Mouse (Mus musculus) neural tube, embryonic 14.5 days (tissue): ENCODE results near the gene Pkdcc. TPM values are rescaled to one million over a fixed set of nuclear protein-coding genes. Genes with fewer than 3 reads are reported as not detected.

Source experiments
- ATAC-seq: fragments of 200-750 bp; cut with Nextera tagmentation; 2 replicates; pipeline ENCODE4 v1.8.0; 2017; ENCODE audit warnings: low read depth, mild to moderate bottlenecking, moderate TSS enrichment, moderate library complexity
- H3K27ac ChIP-seq: fragments of 300-500 bp; sonication (generic); 2 replicates; pipeline ENCODE4 v1.5.1; 2014; ENCODE audit warnings: low read depth, mild to moderate bottlenecking, control low read depth, low read length, moderate library complexity, mixed read lengths
- H3K27me3 ChIP-seq: fragments of 300-500 bp; sonication (generic); 2 replicates; pipeline ENCODE4 v1.6.1; 2014; ENCODE audit warnings: low read length; ENCODE audit not compliant: control insufficient read depth, insufficient read depth
- H3K36me3 ChIP-seq: fragments of 300-500 bp; sonication (generic); 2 replicates; pipeline ENCODE4 v1.6.1; 2014; ENCODE audit warnings: low read length, mixed read lengths; ENCODE audit not compliant: control insufficient read depth, insufficient read depth
- H3K4me1 ChIP-seq: fragments of 300-500 bp; sonication (generic); 2 replicates; pipeline ENCODE4 v1.6.1; 2014; ENCODE audit warnings: low read length; ENCODE audit not compliant: control insufficient read depth, insufficient read depth
- H3K4me2 ChIP-seq: fragments of 300-500 bp; sonication (generic); 2 replicates; pipeline ENCODE4 v1.6.1; 2014; ENCODE audit warnings: mild to moderate bottlenecking, low read depth, low read length, control low read depth
- H3K4me3 ChIP-seq: fragments of 300-500 bp; sonication (generic); 2 replicates; pipeline ENCODE4 v1.5.1; 2014; ENCODE audit warnings: low read depth, low read length, control low read depth, mixed read lengths
- H3K9ac ChIP-seq: fragments of 300-500 bp; sonication (generic); replicated peaks from 2 replicates; pipeline ENCODE4 v1.6.1; 2014; ENCODE audit warnings: low read depth, mild to moderate bottlenecking, control low read depth, low read length, mixed read lengths
- H3K9me3 ChIP-seq: fragments of 300-500 bp; sonication (generic); 2 replicates; pipeline ENCODE4 v1.6.1; 2016; ENCODE audit warnings: low read length; ENCODE audit not compliant: control insufficient read depth
- WGBS: fragments of 180-500 bp; shearing (Covaris S2); extraction: QIAGEN DNeasy Blood & Tissue Kit; methylation state at CpG from one replicate; pipeline ENCODE4 v1.1.7; 2014; 5-methylcytosine and 5-hydroxymethylcytosine counted together
- polyA plus RNA-seq: library from polyadenylated mRNA; unstranded; fragments of >200 nt; fragmentation: Nextera tagmentation; extraction: Ambion mirVana; gene quantifications from 2 replicates; pipeline ENCODE4 v1.2.1, GENCODE M21; 2014

The Pkdcc gene
- polyA plus RNA-seq, 1 experiment from 2014 or later, result 3.9 TPM

DNA sequence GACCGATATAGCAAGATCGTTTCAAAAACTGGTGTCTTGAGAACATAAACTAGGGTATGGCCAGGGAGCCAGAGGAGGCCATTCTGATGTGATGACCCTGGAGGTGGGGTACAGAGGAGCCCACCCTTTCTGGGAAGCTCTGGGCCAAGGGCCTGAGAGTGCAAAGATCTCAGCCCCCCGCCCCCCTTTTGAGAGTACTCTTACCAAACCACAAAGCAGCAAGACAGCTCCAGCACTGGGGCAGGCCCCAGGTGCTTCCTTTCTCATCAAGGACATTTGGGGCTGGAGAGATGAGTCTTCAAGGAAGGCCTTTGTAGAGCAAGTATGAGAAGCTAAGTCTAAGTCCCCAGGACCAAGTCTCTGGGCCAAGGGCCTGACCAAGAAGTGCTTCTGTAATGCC is 7.8 kb upstream of the Pkdcc start:
- Histone ChIP-seq H3K4me1 (peaks cover 6% of the 10 kb centered on the region; the same call in 1 of the 2 replicates), H3K4me2 (no peak overlapping the region), H3K27ac (no peak overlapping the region), H3K9me3 (no peaks in the 10 kb centered on the region), H3K27me3 (no peaks in the 10 kb centered on the region), H3K36me3 (no peaks in the 10 kb centered on the region), H3K4me3 (no peak overlapping the region), H3K9ac (no peak overlapping the region)
- 91% methylated on average over 3 of the region's 3 CpGs for WGBS
- ATAC-seq, result no peak

- H3K36me3 ChIP-seq, result no peaks in the 10 kb centered on the region
- H3K4me2 ChIP-seq, result no peak overlapping the region
- peaks cover 7% of the 10 kb centered on the region; the same call in 1 of the 2 replicates for H3K4me1 ChIP-seq
- no peak overlapping the region for H3K4me3 ChIP-seq
- ATAC-seq, result no peak
- H3K27ac ChIP-seq, result no peak overlapping the region
- H3K9ac ChIP-seq, result no peak overlapping the region
- H3K9me3 ChIP-seq, result no peaks in the 10 kb centered on the region
- WGBS, result 62% methylated on average over 2 of the region's 2 CpGs
- H3K27me3 ChIP-seq, result no peaks in the 10 kb centered on the region
Measured at GRCm38 (mm10) chr17:83208455-83208854, 6.6 kb upstream of the Pkdcc start.

GRCm38 (mm10) chr17:83210531-83210930 is 4.6 kb upstream of the Pkdcc start:
- Histone ChIP-seq H3K36me3 (no peaks in the 10 kb centered on the region), H3K27me3 (no peaks in the 10 kb centered on the region), H3K4me3 (no peak overlapping the region), H3K4me1 (peaks cover 9% of the 10 kb centered on the region; the same call in 1 of the 2 replicates), H3K9ac (no peak overlapping the region), H3K27ac (no peak overlapping the region), H3K4me2 (no peak overlapping the region), H3K9me3 (no peaks in the 10 kb centered on the region)
- ATAC-seq, result no peak
- 67% methylated on average over 5 of the region's 5 CpGs for WGBS

DNA sequence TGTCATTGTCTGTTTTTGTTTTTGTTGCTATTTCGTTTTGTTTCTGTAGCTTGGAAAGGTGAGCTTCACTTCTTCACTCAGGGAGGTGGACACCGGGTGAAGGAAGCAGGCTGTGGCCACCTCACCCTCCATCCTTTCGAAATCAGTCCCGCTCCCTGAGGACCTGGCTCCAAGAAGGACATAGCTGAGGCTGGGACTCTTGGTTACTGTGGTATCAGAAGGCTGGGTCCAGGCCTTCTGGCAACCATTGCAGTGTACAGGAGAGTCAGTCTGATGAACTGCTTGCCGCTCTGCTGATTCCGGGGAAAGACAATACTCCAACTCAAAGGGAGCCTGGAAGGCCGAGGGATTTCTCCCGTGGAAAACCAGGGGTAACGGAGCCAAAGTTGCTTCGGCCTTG is 3.9 kb upstream of the Pkdcc start:
- 88% methylated on average over 10 of the region's 10 CpGs for WGBS
- no peaks in the 10 kb centered on the region for H3K36me3 ChIP-seq
- peaks cover 12% of the 10 kb centered on the region; the same call in 1 of the 2 replicates for H3K4me1 ChIP-seq
- H3K27ac ChIP-seq, result no peak overlapping the region
- no peaks in the 10 kb centered on the region for H3K9me3 ChIP-seq
- no peak for ATAC-seq
- H3K27me3 ChIP-seq, result no peaks in the 10 kb centered on the region
- H3K4me2 ChIP-seq, result no peak overlapping the region
- H3K9ac ChIP-seq, result no peak overlapping the region
- no peak overlapping the region for H3K4me3 ChIP-seq

GRCm38 (mm10) chr17:83212422-83212821 is 2.7 kb upstream of the Pkdcc start:
- WGBS, result 82% methylated on average over 2 of the region's 2 CpGs
- Histone ChIP-seq H3K27ac (no peak overlapping the region), H3K36me3 (no peaks in the 10 kb centered on the region), H3K4me2 (no peak overlapping the region), H3K9me3 (no peaks in the 10 kb centered on the region), H3K4me3 (no peak overlapping the region), H3K9ac (no peak overlapping the region), H3K27me3 (no peaks in the 10 kb centered on the region), H3K4me1 (peaks cover 21% of the 10 kb centered on the region; the same call in 1 of the 2 replicates)
- ATAC-seq, result no peak

GRCm38 (mm10) chr17:83213228-83213915 is 1.7 kb upstream of the Pkdcc start:
- H3K4me3 ChIP-seq, result no peak overlapping the region
- no peaks in the 10 kb centered on the region for H3K27me3 ChIP-seq
- no peaks in the 10 kb centered on the region for H3K36me3 ChIP-seq
- WGBS, result 51% methylated on average over 9 of the region's 9 CpGs
- H3K4me1 ChIP-seq, result peaks cover 27% of the 10 kb centered on the region; the same call in 1 of the 2 replicates
- no peak for ATAC-seq
- H3K27ac ChIP-seq, result no peak overlapping the region
- 0 out of 2 replicates have a peak overlapping the region, but pooled peaks have one; percentile 11 for H3K4me2 ChIP-seq
- H3K9me3 ChIP-seq, result no peaks in the 10 kb centered on the region
- no peak overlapping the region for H3K9ac ChIP-seq

GRCm38 (mm10) chr17:83214161-83214592 is 915 bp upstream of the Pkdcc start:
- Histone ChIP-seq H3K9ac (peak overlapping the region; percentile 94; the same call in 1 of the 2 replicates), H3K27me3 (no peaks in the 10 kb centered on the region), H3K4me2 (peak overlapping the region; percentile 97), H3K4me3 (peak overlapping the region; percentile 72), H3K27ac (peak overlapping the region; percentile 82), H3K4me1 (peaks cover 33% of the 10 kb centered on the region; the same call in 1 of the 2 replicates), H3K36me3 (no peaks in the 10 kb centered on the region), H3K9me3 (no peaks in the 10 kb centered on the region)
- WGBS, result under 1% methylated on average over 16 of the region's 16 CpGs
- peak; percentile 53 for ATAC-seq

DNA sequence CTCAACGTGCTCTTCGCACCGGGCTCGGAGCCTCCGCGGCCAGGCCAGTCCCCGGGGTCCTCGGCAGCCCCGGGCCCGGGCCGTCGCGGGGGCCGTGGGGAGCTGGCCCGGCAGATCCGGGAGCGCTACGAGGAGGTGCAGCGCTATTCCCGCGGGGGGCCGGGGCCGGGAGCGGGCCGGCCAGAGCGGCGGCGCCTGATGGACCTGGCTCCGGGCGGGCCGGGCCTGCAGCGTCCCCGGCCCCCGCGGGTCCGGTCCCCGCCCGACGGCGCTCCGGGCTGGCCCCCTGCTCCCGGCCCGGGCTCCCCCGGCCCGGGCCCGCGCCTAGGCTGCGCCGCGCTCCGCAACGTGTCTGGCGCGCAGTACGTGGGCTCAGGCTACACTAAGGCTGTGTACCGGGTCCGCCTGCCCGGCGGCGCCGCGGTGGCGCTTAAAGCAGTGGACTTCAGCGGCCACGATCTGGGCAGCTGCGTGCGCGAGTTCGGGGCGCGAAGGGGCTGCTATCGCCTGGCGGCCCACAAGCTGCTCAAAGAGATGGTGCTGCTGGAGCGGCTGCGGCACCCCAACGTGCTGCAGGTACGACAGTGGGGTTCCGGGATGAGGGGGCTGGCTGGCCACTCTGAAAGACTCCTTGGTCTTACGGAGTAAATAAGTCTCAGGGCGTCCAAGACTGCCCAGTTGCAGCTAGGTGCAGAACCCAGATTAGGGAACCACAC is 595 bp downstream of the Pkdcc start:
- Histone ChIP-seq H3K4me3 (peak overlapping the region; percentile 72), H3K27ac (peak overlapping the region; percentile 82), H3K27me3 (no peaks in the 10 kb centered on the region), H3K9ac (peak overlapping the region; percentile 94), H3K9me3 (no peaks in the 10 kb centered on the region), H3K4me2 (peak overlapping the region; percentile 97), H3K36me3 (no peaks in the 10 kb centered on the region), H3K4me1 (peaks cover 40% of the 10 kb centered on the region)
- peak; percentile 47 for ATAC-seq
- WGBS, result under 1% methylated on average over 63 of the region's 80 CpGs
